Mouse (Mus musculus) layer of hippocampus, postnatal 25 days (tissue): ENCODE measurements around the gene 4921536K21Rik. TPM values are rescaled to one million over a fixed set of nuclear protein-coding genes. Genes with fewer than 3 reads are reported as not detected.
A peak's percentile ranks its signal among the peaks of the same experiment; 100 is the strongest.

Experiments used
- DNase-seq, 2 experiments: peaks; one replicate each; pipeline ENCODE4 v3.0.0; 2022; ENCODE audit warnings: mixed read lengths in 2 of 2, low spot score in 1 of 2; ENCODE audit errors: extremely low spot score in 1 of 2
- total RNA-seq, 2 experiments: library from RNA; stranded (reverse); gene quantifications; 2 replicates each; pipeline ENCODE4 v1.2.3; 2021

The 4921536K21Rik gene
- total RNA-seq = under 1 TPM; 0.62 to 0.63 TPM

- DNase-seq = peak; percentile 91 to 92
Observed at GRCm38 (mm10) chr11:3894406-3895281, at the start of gene 4921536K21Rik, which contains the start of gene Dusp18. TSS of gene 4921536K21Rik (minus strand) at chr11:3895098. TSS of gene Dusp18 (plus strand) at chr11:3895240.

GRCm38 (mm10) chr11:3941371-3941770 lies 46.5 kb upstream of the 4921536K21Rik start:
- no peak for DNase-seq

- no peak for DNase-seq
Observed at GRCm38 (mm10) chr11:3937321-3937874, 42.5 kb upstream of the 4921536K21Rik start.

GRCm38 (mm10) chr11:3936318-3936717 lies 41.4 kb upstream of the 4921536K21Rik start:
- DNase-seq = no peak

DNA sequence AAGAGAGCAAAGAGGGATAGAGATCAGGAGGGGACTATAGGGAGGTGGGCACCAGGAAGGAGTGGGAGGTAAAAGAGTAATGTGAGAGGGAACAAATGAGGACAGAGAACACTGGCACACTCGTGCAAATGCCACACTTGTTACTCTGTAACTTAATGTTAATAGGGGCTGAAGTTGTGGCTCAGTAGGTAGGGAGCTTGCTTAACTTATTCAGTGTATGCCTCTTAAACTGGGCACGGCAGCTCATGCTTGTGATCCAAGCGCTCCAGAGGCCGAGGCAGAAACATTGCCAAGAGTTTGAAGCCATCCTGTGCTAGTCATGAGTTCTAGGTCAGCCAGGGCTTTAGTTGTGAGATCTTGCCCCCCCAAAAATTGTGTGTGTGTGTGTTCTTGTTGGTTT lies 40.2 kb upstream of the 4921536K21Rik start:
- DNase-seq = no peak

- no peak for DNase-seq
Observed at GRCm38 (mm10) chr11:3933756-3934285, 38.9 kb upstream of the 4921536K21Rik start.

GRCm38 (mm10) chr11:3931511-3932211 lies 36.8 kb upstream of the 4921536K21Rik start, which contains the start of gene Tcn2:
TSS of gene Tcn2 (minus strand) at chr11:3932159.
- DNase-seq = peak in 1 of 2 experiments; percentile 59

GRCm38 (mm10) chr11:3930931-3931330 lies 36.0 kb upstream of the 4921536K21Rik start:
- DNase-seq = no peak

- no peak for DNase-seq
Observed at GRCm38 (mm10) chr11:3930019-3930418, 35.1 kb upstream of the 4921536K21Rik start.

- DNase-seq = peak in 1 of 2 experiments; percentile 1
Observed at GRCm38 (mm10) chr11:3925916-3926315, 31.0 kb upstream of the 4921536K21Rik start.

DNA sequence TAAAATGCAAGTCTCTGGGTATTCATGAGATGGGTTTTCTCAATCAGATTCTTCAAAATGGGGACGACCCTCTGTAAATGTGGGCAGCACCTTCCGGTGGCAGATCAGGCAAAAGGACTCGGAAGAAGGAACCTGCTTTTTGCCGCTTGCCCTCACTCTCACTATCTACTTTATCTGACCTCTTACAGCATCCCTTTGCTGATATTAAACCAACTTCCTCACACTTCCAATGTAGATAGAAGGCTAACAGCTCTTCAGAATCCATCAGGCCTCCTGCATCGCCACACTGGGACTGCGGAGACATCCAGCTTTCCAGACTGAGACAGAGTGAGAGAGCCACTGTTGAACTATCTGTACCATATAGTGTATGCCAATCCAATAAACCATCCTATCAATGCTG lies 27.8 kb upstream of the 4921536K21Rik start:
- DNase-seq = no peak

DNA sequence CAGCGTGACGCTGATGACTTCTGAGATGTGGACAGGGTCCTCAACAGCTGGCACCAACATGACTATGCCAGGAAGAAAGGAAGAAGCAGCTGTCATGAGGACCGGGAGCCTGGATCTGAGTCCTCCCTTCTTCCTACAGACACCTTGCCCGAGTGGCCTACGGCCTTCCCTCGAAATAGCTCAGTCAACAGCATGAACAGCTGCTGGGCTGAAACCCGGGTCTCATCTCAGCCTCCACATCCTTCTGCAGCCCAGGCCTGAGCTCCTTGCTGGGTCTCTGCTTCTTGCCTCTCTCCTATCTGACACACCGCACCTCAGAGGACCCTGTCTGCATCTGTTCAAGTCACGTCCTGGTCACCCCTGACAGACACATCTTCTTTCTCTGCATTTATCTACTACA lies 27.2 kb upstream of the 4921536K21Rik start:
- no peak for DNase-seq

DNA sequence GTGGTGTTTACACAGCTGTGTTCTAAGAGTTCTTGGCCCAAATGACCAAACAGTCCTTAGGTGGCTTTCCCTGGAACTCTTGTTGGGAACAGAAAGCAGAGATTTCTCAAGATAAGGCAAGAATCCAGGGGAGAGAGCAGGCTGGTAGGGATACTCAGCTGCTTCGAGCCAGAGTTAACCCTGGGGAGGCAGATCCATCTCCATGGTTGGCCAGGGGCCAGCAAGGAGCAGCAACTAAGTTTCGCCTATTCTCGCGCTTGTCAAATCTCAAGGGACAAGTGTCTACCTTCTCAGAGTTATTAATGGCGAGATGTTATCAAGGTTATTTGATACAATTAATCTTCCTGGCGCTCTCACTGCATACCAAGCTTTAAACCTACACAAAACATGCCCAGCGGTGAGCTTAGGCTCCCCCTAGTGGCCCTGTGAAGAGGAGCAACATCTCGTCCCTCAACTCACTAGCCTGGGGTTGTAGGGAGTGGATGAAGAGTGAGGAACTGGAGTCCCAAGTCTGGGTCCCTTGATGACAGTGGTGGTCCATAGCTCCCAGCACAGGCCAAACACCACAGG lies 26.5 kb upstream of the 4921536K21Rik start:
- DNase-seq = peak in 1 of 2 experiments; percentile 60

GRCm38 (mm10) chr11:3920476-3920875 lies 25.6 kb upstream of the 4921536K21Rik start:
- DNase-seq = no peak

GRCm38 (mm10) chr11:3918738-3919137 lies 23.8 kb upstream of the 4921536K21Rik start:
- DNase-seq = no peak

- peak; percentile 84 to 94 for DNase-seq
Observed at GRCm38 (mm10) chr11:3914109-3914840, 19.4 kb upstream of the 4921536K21Rik start, which contains the start of gene Slc35e4. TSS of gene Slc35e4 (minus strand) at chr11:3914664.

DNA sequence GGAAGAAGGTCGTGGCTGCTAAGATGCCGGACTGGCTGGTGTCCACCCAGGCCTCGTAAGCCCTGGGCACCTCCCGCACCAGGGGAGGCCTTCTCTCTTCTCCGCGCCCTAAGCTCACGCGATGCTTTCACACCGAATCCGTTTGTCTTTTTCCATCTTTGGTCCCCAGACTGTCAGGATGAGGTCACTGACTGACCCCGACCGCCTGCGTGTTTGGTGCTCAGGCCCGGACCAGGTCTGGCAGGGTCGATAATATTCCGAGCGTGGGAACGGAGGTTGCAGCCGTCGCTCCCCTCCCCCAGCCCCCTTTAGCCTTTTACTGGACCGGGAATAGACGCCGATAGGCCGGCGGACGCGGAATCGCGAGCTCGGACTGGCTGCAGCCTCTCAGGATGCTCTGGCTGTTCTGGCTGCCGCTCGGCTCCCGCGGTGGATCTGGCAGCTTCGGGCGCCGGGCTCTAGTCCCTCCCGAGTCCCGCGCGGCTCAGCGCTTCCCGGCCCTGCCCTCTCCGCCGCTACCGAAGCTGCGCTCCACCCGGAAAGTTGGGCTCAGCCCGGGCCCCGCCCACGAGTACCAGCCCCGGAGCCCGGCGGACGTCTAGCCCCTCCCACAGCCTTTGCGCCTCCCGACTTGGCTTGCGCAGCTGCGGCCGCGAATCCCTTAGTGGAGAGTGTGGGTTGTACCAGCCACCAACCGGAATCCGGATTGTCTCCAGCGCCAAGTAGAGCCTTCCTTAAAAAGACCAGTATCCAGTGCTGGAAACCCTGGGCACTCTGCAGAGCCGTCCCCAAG lies 18.6 kb upstream of the 4921536K21Rik start:
- peak; percentile 78 to 84 for DNase-seq

DNA sequence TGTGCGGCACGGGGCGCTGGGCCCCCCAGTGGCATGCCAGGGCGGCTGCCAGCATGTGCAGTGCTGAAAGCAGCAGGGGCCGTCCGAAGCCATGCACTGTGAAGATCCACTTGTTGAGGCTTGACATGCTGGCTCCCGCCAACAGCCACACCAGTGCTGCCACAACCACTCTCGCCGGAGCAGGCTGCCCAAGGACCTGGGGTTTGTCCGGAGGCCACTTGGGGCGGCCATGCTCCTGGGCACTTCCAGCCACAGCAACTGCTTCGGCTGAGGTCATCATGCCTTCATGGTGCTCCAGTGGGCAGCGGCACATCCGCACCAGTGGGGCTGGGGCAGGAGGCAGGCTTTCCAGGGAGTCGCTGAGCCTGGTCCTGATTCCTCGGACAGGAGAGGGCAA lies 18.0 kb upstream of the 4921536K21Rik start:
- peak in 1 of 2 experiments; percentile 27 for DNase-seq
